Mouse (Mus musculus) bone marrow, adult 2 months (tissue): ENCODE data around the gene Rab5c.

Experiments used
- CTCF ChIP-seq: fragments of 200-500 bp; IDR thresholded peaks from 2 replicates; pipeline ENCODE4 v1.5.1; 2011; ENCODE audit warnings: low read length, control low read depth; ENCODE audit not compliant: control insufficient read depth, insufficient read depth
- POLR2A ChIP-seq: fragments of 200-500 bp; IDR thresholded peaks from 2 replicates; pipeline ENCODE4 v1.6.1; 2011; ENCODE audit warnings: low read depth, mild to moderate bottlenecking, control low read depth, low read length, borderline replicate concordance; ENCODE audit not compliant: control insufficient read depth

GRCm38 (mm10) chr11:100781763-100782475 is 43.9 kb upstream of the Rab5c start:
- TF ChIP-seq CTCF (no peak), POLR2A (no peak)
